Mouse (Mus musculus) ES-Bruce4 (cell line): ENCODE data around the gene Lnpk.

ENCODE experiments used
- CTCF ChIP-seq: IDR thresholded peaks from one replicate; pipeline ENCODE4 v1.8.1; 2011; ENCODE audit warnings: low read depth, low read length
- EP300 ChIP-seq: IDR thresholded peaks from 2 replicates; pipeline ENCODE4 v1.6.1; 2011; ENCODE audit warnings: low read depth, low read length; ENCODE audit not compliant: insufficient read depth
- POLR2A ChIP-seq: IDR thresholded peaks from one replicate; pipeline ENCODE4 v1.8.1; 2011; ENCODE audit warnings: low read length; ENCODE audit not compliant: insufficient read depth

DNA sequence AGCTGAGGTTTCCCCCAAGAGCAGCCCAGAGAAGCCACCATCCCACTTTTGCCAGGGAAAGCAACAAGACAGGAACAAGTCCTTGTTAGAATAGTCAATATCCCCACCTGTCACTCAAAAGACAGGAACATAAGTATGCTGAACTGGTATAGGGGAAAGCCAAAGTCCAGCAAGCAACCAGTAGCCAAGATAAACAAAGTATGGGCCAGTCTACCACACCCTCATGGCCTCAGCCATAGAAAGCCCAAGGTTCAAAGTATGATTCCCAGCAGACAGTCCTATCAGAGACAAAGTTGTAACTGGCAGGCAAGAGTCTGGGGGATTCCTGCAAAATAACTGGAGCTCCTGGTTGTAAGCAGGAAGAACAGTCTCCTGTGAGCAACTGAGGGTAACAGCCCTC, 16.9 kb upstream of the Lnpk start:
- TF ChIP-seq CTCF = no peak
- TF ChIP-seq POLR2A = no peak
- no peak for TF ChIP-seq EP300
